Mouse (Mus musculus): ENCODE measurements around the gene Camk2d.

Camk2d gene

GRCm38 (mm10) chr3:126691565-126691964 lies 95.5 kb downstream of the Camk2d start:
- no peak for DNase-seq (ENCODE audit: low spot score)

- DNase-seq (ENCODE audit: low spot score) = no peak
Observed at GRCm38 (mm10) chr3:126692797-126693196, 96.7 kb downstream of the Camk2d start.

GRCm38 (mm10) chr3:126693302-126693701 lies 97.2 kb downstream of the Camk2d start:
- no peak for DNase-seq (ENCODE audit: low spot score)

- DNase-seq (ENCODE audit: low spot score) = peak; percentile 29
Observed at GRCm38 (mm10) chr3:126695456-126696293, 99.6 kb downstream of the Camk2d start.

GRCm38 (mm10) chr3:126696620-126697019 lies 100.5 kb downstream of the Camk2d start:
- no peak for DNase-seq (ENCODE audit: low spot score)

GRCm38 (mm10) chr3:126699740-126700139 lies 103.6 kb downstream of the Camk2d start:
- DNase-seq (ENCODE audit: low spot score) = no peak

GRCm38 (mm10) chr3:126701067-126701466 lies 105.0 kb downstream of the Camk2d start:
- DNase-seq (ENCODE audit: low spot score) = no peak

- no peak for DNase-seq (ENCODE audit: low spot score)
Observed at GRCm38 (mm10) chr3:126701586-126701985, 105.5 kb downstream of the Camk2d start.

- no peak for DNase-seq (ENCODE audit: low spot score)
Observed at GRCm38 (mm10) chr3:126705490-126705889, 109.4 kb downstream of the Camk2d start.

- DNase-seq (ENCODE audit: low spot score) = no peak
Observed at GRCm38 (mm10) chr3:126714281-126714680, 118.2 kb downstream of the Camk2d start.

GRCm38 (mm10) chr3:126723021-126723449 lies 126.9 kb downstream of the Camk2d start:
- DNase-seq (ENCODE audit: low spot score) = no peak

GRCm38 (mm10) chr3:126723458-126723857 lies 127.4 kb downstream of the Camk2d start:
- no peak for DNase-seq (ENCODE audit: low spot score)

GRCm38 (mm10) chr3:126725647-126726046 lies 129.5 kb downstream of the Camk2d start:
- no peak for DNase-seq (ENCODE audit: low spot score)

GRCm38 (mm10) chr3:126727387-126727786 lies 131.3 kb downstream of the Camk2d start:
- no peak for DNase-seq (ENCODE audit: low spot score)

- peak; percentile 8 for DNase-seq (ENCODE audit: low spot score)
Observed at GRCm38 (mm10) chr3:126730411-126730810, 134.3 kb downstream of the Camk2d start.

- no peak for DNase-seq (ENCODE audit: low spot score)
Observed at GRCm38 (mm10) chr3:126732323-126732722, 136.2 kb downstream of the Camk2d start.

- no peak for DNase-seq (ENCODE audit: low spot score)
Observed at GRCm38 (mm10) chr3:126734533-126734932, 138.4 kb downstream of the Camk2d start.

GRCm38 (mm10) chr3:126735211-126735610 lies 139.1 kb downstream of the Camk2d start:
- no peak for DNase-seq (ENCODE audit: low spot score)

GRCm38 (mm10) chr3:126737128-126737527 lies 141.0 kb downstream of the Camk2d start:
- no peak for DNase-seq (ENCODE audit: low spot score)

GRCm38 (mm10) chr3:126740146-126740545 lies 144.0 kb downstream of the Camk2d start:
- DNase-seq (ENCODE audit: low spot score) = no peak

- no peak for DNase-seq (ENCODE audit: low spot score)
Observed at GRCm38 (mm10) chr3:126744432-126745133, 148.5 kb downstream of the Camk2d start.

- no peak for DNase-seq (ENCODE audit: low spot score)
Observed at GRCm38 (mm10) chr3:126746148-126746803, 150.2 kb downstream of the Camk2d start.

GRCm38 (mm10) chr3:126747628-126748027 lies 151.5 kb downstream of the Camk2d start:
- DNase-seq (ENCODE audit: low spot score) = no peak
